Mouse (Mus musculus) heart, embryonic 11.5 days (tissue): Measurements from ENCODE around the gene Uqcr11. TPM values are rescaled to one million over a fixed set of nuclear protein-coding genes. Genes with fewer than 3 reads are reported as not detected.

Source experiments
- ATAC-seq: fragments of 200-750 bp; cut with Nextera tagmentation; replicated peaks from 2 replicates; pipeline ENCODE4 v1.8.0; 2017; ENCODE audit warnings: moderate library complexity; ENCODE audit not compliant: insufficient number of reproducible peaks, low FRiP score, low TSS enrichment
- H3K27ac ChIP-seq: fragments of 300-500 bp; sonication (generic); 2 replicates; pipeline ENCODE4 v1.5.1; 2014; ENCODE audit warnings: mild to moderate bottlenecking, low read depth, low read length
- H3K27me3 ChIP-seq: fragments of 300-500 bp; sonication (generic); 2 replicates; pipeline ENCODE4 v1.6.1; 2014; ENCODE audit warnings: mild to moderate bottlenecking, low read length, mixed read lengths; ENCODE audit not compliant: control insufficient read depth, insufficient read depth
- H3K36me3 ChIP-seq: fragments of 300-500 bp; sonication (generic); 2 replicates; pipeline ENCODE4 v1.6.1; 2014; ENCODE audit warnings: mild to moderate bottlenecking, low read length, moderate library complexity, mixed read lengths; ENCODE audit not compliant: control insufficient read depth, insufficient read depth
- H3K4me1 ChIP-seq: fragments of 300-500 bp; sonication (generic); 2 replicates; pipeline ENCODE4 v1.6.1; 2014; ENCODE audit warnings: low read length; ENCODE audit not compliant: control insufficient read depth, insufficient read depth
- H3K4me2 ChIP-seq: fragments of 300-500 bp; sonication (generic); 2 replicates; pipeline ENCODE4 v1.6.1; 2014; ENCODE audit warnings: mild to moderate bottlenecking, moderate library complexity
- H3K4me3 ChIP-seq: fragments of 300-500 bp; sonication (generic); 2 replicates; pipeline ENCODE4 v1.5.1; 2014; ENCODE audit warnings: low read depth, low read length
- H3K9ac ChIP-seq: fragments of 300-500 bp; sonication (generic); 2 replicates; pipeline ENCODE4 v1.6.1; 2014; ENCODE audit warnings: mild to moderate bottlenecking, low read depth, low read length, moderate library complexity
- H3K9me3 ChIP-seq: fragments of 300-500 bp; sonication (generic); replicated peaks from 2 replicates; pipeline ENCODE4 v1.6.1; 2016; ENCODE audit warnings: low read length; ENCODE audit not compliant: control insufficient read depth
- WGBS: fragments of 180-500 bp; shearing (Covaris S2); extraction: QIAGEN DNeasy Blood & Tissue Kit; methylation state at CpG from one replicate; pipeline ENCODE4 v1.1.7; 2014; ENCODE audit not compliant: insufficient replicate concordance; 5-methylcytosine and 5-hydroxymethylcytosine counted together
- polyA plus RNA-seq: library from polyadenylated mRNA; unstranded; fragments of >200 nt; fragmentation: Nextera tagmentation; extraction: Ambion mirVana; gene quantifications from 2 replicates; pipeline ENCODE4 v1.2.1, GENCODE M21; 2014

Gene Uqcr11
- polyA plus RNA-seq, 1 experiment from 2014 or later, result 1,161 TPM

DNA sequence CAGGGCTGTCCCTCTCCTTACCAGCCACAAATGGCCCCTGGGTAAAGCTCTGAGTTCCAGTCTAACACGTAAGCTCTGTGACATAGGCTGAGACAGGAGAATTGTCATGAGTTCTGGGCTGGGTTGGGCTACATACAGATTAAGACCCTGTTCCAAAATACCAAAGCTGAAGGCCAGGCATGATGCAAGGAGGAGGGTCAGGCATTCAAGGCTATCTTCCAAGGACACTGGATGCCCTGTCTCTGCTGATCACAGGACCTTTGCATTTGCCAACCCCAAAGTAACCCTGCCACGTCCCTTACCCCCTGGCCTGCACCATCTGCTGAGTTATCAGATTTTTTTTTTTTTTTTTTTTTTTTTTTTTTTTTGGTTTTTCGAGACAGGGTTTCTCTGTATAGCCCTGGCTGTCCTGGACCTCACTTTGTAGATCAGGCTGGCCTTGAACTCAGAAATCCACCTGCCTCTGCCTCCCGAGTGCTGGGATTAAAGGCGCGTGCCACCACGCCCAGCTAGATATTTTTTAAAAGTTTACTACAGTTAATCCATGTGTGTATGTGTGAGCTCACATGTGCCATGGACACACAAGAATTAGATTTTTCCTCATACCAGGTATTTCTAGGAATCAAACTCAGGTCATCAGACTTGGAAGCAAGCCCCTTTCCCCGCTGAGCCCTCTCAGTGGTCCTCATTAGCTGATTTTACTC is 37.1 kb upstream of the Uqcr11 start:
- 80% methylated on average over 8 of the region's 8 CpGs for WGBS
- H3K9ac ChIP-seq, result no peak overlapping the region
- peaks cover 11% of the 10 kb centered on the region for H3K27me3 ChIP-seq

GRCm38 (mm10) chr10:80442989-80443388 is 36.4 kb upstream of the Uqcr11 start:
- H3K9me3 ChIP-seq, result no peaks in the 10 kb centered on the region
- no peaks in the 10 kb centered on the region for H3K4me1 ChIP-seq
- H3K9ac ChIP-seq, result no peak overlapping the region
- H3K27me3 ChIP-seq, result peaks cover 13% of the 10 kb centered on the region
- no peak overlapping the region for H3K4me3 ChIP-seq
- no peak for ATAC-seq
- 59% methylated on average over 2 of the region's 2 CpGs for WGBS
- no peak overlapping the region for H3K27ac ChIP-seq
- H3K4me2 ChIP-seq, result no peak overlapping the region
- no peaks in the 10 kb centered on the region for H3K36me3 ChIP-seq

More for the DNA sequence above, 37.1 kb upstream of the Uqcr11 start:
- H3K27ac ChIP-seq, result no peak overlapping the region
- H3K4me2 ChIP-seq, result no peak overlapping the region
- no peaks in the 10 kb centered on the region for H3K4me1 ChIP-seq
- H3K9me3 ChIP-seq, result no peaks in the 10 kb centered on the region
- H3K4me3 ChIP-seq, result no peak overlapping the region
- ATAC-seq, result no peak
- H3K36me3 ChIP-seq, result no peaks in the 10 kb centered on the region

DNA sequence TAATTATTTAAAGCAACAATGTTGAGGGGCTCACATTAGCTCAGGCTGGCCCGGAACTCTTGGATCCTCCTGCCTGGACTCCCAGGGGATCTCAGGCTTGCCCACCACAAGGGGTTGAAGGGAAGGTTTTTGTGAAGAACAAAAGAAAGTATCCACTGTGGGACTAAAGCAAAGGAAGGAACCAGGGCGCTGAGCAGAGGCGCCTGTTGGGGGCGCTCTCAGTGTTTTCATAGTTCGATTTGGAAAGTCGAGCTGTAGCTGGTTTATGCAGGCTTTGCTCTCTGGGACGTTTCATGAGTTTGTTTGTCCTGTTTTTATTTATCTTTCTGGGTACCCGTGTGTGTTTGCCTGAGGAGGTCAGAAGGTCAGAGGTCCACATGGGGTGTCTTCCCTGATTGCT is 35.0 kb upstream of the Uqcr11 start:
- peaks cover 13% of the 10 kb centered on the region for H3K27me3 ChIP-seq
- 53% methylated on average over 8 of the region's 8 CpGs for WGBS
- ATAC-seq, result no peak

GRCm38 (mm10) chr10:80440031-80440430 is 33.4 kb upstream of the Uqcr11 start:
- Histone ChIP-seq H3K4me3 (no peak overlapping the region), H3K9ac (no peak overlapping the region), H3K4me1 (peaks cover 6% of the 10 kb centered on the region; the same call in 1 of the 2 replicates), H3K27ac (no peak overlapping the region), H3K36me3 (no peaks in the 10 kb centered on the region), H3K4me2 (no peak overlapping the region), H3K9me3 (no peaks in the 10 kb centered on the region), H3K27me3 (peaks cover 7% of the 10 kb centered on the region)
- no peak for ATAC-seq

More for the DNA sequence above, 35.0 kb upstream of the Uqcr11 start:
- Histone ChIP-seq H3K9me3 (no peaks in the 10 kb centered on the region), H3K4me3 (no peak overlapping the region), H3K4me1 (0 out of 2 replicates have a peak, but pooled peaks cover under 1% of the 10 kb centered on the region), H3K27ac (no peak overlapping the region), H3K9ac (no peak overlapping the region), H3K4me2 (no peak overlapping the region), H3K36me3 (no peaks in the 10 kb centered on the region)

DNA sequence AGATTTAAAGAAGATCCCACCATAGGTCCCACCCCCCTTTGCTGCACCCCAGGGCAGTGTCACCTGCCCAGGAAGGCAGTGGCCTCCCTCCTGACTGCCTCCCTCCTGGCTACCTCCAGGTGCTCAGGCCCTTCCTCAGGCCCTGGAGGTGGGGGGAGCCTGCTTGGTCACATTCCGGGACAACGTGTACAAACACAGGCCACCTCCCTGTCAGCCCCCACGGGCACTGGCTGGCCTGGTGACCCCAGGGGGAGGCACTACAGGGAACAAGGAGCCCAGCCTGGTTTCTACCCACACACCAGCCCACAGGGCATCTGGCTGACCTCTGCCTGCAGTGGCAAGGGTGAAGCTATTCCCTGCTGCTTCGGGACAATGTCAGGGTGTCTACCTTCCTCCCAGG is 31.3 kb upstream of the Uqcr11 start:
- Histone ChIP-seq H3K27me3 (peaks cover 4% of the 10 kb centered on the region), H3K9me3 (no peaks in the 10 kb centered on the region), H3K4me2 (no peak overlapping the region), H3K4me3 (no peak overlapping the region), H3K4me1 (peaks cover 6% of the 10 kb centered on the region; the same call in 1 of the 2 replicates), H3K27ac (no peak overlapping the region), H3K36me3 (no peaks in the 10 kb centered on the region), H3K9ac (no peak overlapping the region)
- 71% methylated on average over 4 of the region's 4 CpGs for WGBS
- no peak for ATAC-seq

GRCm38 (mm10) chr10:80436276-80436675 is 29.6 kb upstream of the Uqcr11 start:
- H3K4me3 ChIP-seq, result no peak overlapping the region
- H3K4me1 ChIP-seq, result peaks cover 13% of the 10 kb centered on the region; the same call in 1 of the 2 replicates
- no peak for ATAC-seq
- peak overlapping the region; percentile 60 for H3K27ac ChIP-seq
- H3K9me3 ChIP-seq, result no peaks in the 10 kb centered on the region
- peaks cover 4% of the 10 kb centered on the region for H3K27me3 ChIP-seq
- H3K9ac ChIP-seq, result no peak overlapping the region
- peak overlapping the region; percentile 40 for H3K4me2 ChIP-seq
- 11% methylated on average over 9 of the region's 9 CpGs for WGBS
- H3K36me3 ChIP-seq, result no peaks in the 10 kb centered on the region

- Histone ChIP-seq H3K27me3 (peaks cover 4% of the 10 kb centered on the region), H3K9ac (peak overlapping the region; percentile 16; the same call in 1 of the 2 replicates), H3K4me1 (peaks cover 14% of the 10 kb centered on the region; the same call in 1 of the 2 replicates), H3K27ac (peak overlapping the region; percentile 60), H3K4me3 (no peak overlapping the region), H3K36me3 (no peaks in the 10 kb centered on the region), H3K9me3 (no peaks in the 10 kb centered on the region), H3K4me2 (peak overlapping the region; percentile 40)
- WGBS, result 44% methylated on average over 7 of the region's 7 CpGs
- ATAC-seq, result peak; percentile 33; the same call in 1 of the 2 replicates
Measured at GRCm38 (mm10) chr10:80435764-80436163, 29.1 kb upstream of the Uqcr11 start.

DNA sequence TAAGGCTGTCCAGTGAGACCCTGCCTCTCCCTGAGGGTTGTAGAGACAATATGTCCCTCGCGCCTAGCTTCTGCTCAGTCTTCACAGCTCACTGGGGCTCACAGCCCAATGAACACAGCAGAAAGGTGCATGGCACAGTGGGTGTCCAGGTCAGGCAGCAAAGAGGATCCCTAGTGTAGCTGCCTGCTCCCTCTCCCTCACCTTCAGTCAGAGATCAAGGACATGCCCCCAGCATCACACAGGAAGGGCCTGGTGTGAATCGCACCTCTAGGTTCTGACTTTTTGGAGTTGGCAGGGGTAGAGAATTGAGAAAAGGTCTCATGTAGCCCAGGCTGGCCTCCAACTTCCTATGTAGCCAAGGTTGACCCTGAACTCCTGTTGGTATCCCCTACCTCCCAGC is 28.2 kb upstream of the Uqcr11 start:
- H3K4me3 ChIP-seq, result no peak overlapping the region
- peak overlapping the region; percentile 41 for H3K27ac ChIP-seq
- no peak overlapping the region for H3K9ac ChIP-seq
- H3K27me3 ChIP-seq, result peaks cover 4% of the 10 kb centered on the region
- H3K4me1 ChIP-seq, result peaks cover 16% of the 10 kb centered on the region; the same call in 1 of the 2 replicates
- peak overlapping the region; percentile 41; the same call in 1 of the 2 replicates for H3K4me2 ChIP-seq
- ATAC-seq, result no peak
- H3K36me3 ChIP-seq, result no peaks in the 10 kb centered on the region; the same call in 1 of the 2 replicates
- 79% methylated on average over 3 of the region's 3 CpGs for WGBS
- H3K9me3 ChIP-seq, result no peaks in the 10 kb centered on the region

GRCm38 (mm10) chr10:80434233-80434592 is 27.6 kb upstream of the Uqcr11 start:
- 15% methylated on average over 8 of the region's 8 CpGs for WGBS
- Histone ChIP-seq H3K4me2 (peak overlapping the region; percentile 41; the same call in 1 of the 2 replicates), H3K9ac (no peak overlapping the region), H3K27me3 (peaks cover 4% of the 10 kb centered on the region), H3K4me1 (peaks cover 16% of the 10 kb centered on the region; the same call in 1 of the 2 replicates), H3K9me3 (no peaks in the 10 kb centered on the region), H3K4me3 (peak overlapping the region; percentile 92; the same call in 1 of the 2 replicates), H3K36me3 (peaks cover 3% of the 10 kb centered on the region), H3K27ac (peak overlapping the region; percentile 84; the same call in 1 of the 2 replicates)
- ATAC-seq, result no peak
